ENCODE assay signal across 23 mouse cellular contexts in the genomic region with DNA sequence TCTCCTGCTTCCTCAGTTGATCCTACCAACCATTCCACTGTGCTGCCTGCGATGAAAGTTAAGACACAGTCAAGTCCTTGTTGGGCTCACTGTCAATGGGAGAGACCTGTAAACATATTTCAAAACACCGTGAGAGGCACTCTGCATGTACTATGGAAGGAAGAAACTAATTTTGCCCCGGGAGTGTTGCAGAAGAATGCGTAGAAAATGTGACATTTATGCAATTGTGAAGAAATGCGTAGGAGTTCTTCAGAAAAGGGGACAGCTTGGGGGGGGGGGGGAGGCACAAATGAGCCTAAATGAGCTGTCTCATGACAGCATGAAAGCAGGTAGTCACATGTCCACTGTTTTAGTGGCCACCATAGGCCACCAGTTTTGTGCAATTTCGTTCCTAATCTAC. TPM values are rescaled to one million over a fixed set of nuclear protein-coding genes. Genes with fewer than 3 reads are reported as not detected.
"Had no signal": no experiment of that assay in that cellular context is flagged by ENCODE, and none has a peak within 500 bp of the region (broad histone marks: within the 10 kb centered on the region; RNA-seq: fewer than 3 reads in every experiment).

No protein-coding gene starts in this region.

- DNase-seq: cerebellum, adult 2 months; cerebellum, adult 8-10 months; cerebellum, adult 9-10 months; cerebellum, adult 9-11 months; cerebellum, postnatal 10 days; cerebellum, postnatal 14 days; cerebellum, postnatal 25 days; cerebellum, postnatal 36 days; embryo, embryonic 11 days; forebrain, postnatal 0 days; gastrocnemius, adult 2 months; gastrocnemius, postnatal 10 days; gastrocnemius, postnatal 14 days; gastrocnemius, postnatal 25 days; gastrocnemius, postnatal 36 days; heart, adult 18-20 months; heart, adult 2 months had no signal

- ATAC-seq: forebrain, embryonic 13.5 days; forebrain, embryonic 14.5 days; forebrain, embryonic 15.5 days; forebrain, embryonic 16.5 days; forebrain, postnatal 0 days had no signal

RNA-seq across cellular contexts. Expression of gene Cacnb4, which starts 25.1 kb away (rescaled TPM):
- total RNA-seq: common myeloid progenitor, adult 5-6 weeks; granulocyte monocyte progenitor cell, adult 5-6 weeks had no signal
